Mouse (Mus musculus) heart, embryonic 16.5 days (tissue): ENCODE measurements around the gene Rsph4a. TPM values are rescaled to one million over a fixed set of nuclear protein-coding genes. Genes with fewer than 3 reads are reported as not detected.
A peak's percentile ranks its signal among the peaks of the same experiment; 100 is the strongest.

Source experiments
- ATAC-seq: fragments of 200-750 bp; cut with Nextera tagmentation; replicated peaks from 2 replicates; pipeline ENCODE4 v1.8.0; 2017; ENCODE audit warnings: moderate number of reproducible peaks; ENCODE audit not compliant: insufficient read depth, low FRiP score; ENCODE audit errors: extremely low read depth
- H3K27ac ChIP-seq: fragments of 300-500 bp; sonication (generic); 2 replicates; pipeline ENCODE4 v1.5.1; 2014; ENCODE audit warnings: mild to moderate bottlenecking, low read length, control low read depth, moderate library complexity
- H3K27me3 ChIP-seq: fragments of 300-500 bp; sonication (generic); 2 replicates; pipeline ENCODE4 v1.6.1; 2014; ENCODE audit warnings: low read length, mixed read lengths; ENCODE audit not compliant: control insufficient read depth, insufficient read depth
- H3K36me3 ChIP-seq: fragments of 300-500 bp; sonication (generic); 2 replicates; pipeline ENCODE4 v1.6.1; 2014; ENCODE audit not compliant: control insufficient read depth, insufficient read depth
- H3K4me1 ChIP-seq: fragments of 300-500 bp; sonication (generic); 2 replicates; pipeline ENCODE4 v1.6.1; 2014; ENCODE audit warnings: low read length, mixed read lengths; ENCODE audit not compliant: control insufficient read depth, insufficient read depth
- H3K4me2 ChIP-seq: fragments of 300-500 bp; sonication (generic); 2 replicates; pipeline ENCODE4 v1.6.1; 2014; ENCODE audit warnings: low read depth, mild to moderate bottlenecking, control low read depth, low read length
- H3K4me3 ChIP-seq: fragments of 300-500 bp; sonication (generic); 2 replicates; pipeline ENCODE4 v1.5.1; 2014; ENCODE audit warnings: mild to moderate bottlenecking, control low read depth, low read length
- H3K9ac ChIP-seq: fragments of 300-500 bp; sonication (generic); 2 replicates; pipeline ENCODE4 v1.6.1; 2014; ENCODE audit warnings: low read length, control low read depth
- H3K9me3 ChIP-seq: fragments of 300-500 bp; sonication (generic); replicated peaks from 2 replicates; pipeline ENCODE4 v1.6.1; 2016; ENCODE audit warnings: low read length; ENCODE audit not compliant: control insufficient read depth
- WGBS: fragments of 180-500 bp; shearing (Covaris S2); extraction: QIAGEN DNeasy Blood & Tissue Kit; methylation state at CpG from one replicate; pipeline ENCODE4 v1.1.7; 2014; 5-methylcytosine and 5-hydroxymethylcytosine counted together
- polyA plus RNA-seq: library from polyadenylated mRNA; unstranded; fragments of >200 nt; fragmentation: Nextera tagmentation; extraction: Ambion mirVana; gene quantifications from 2 replicates; pipeline ENCODE4 v1.2.1, GENCODE M21; 2015

Rsph4a gene
- polyA plus RNA-seq, 1 experiment from 2014 or later, result 0.20 TPM

- no peak overlapping the region for H3K4me3 ChIP-seq
- H3K4me1 ChIP-seq, result peaks cover 8% of the 10 kb centered on the region
- H3K9ac ChIP-seq, result no peak overlapping the region
- H3K9me3 ChIP-seq, result no peaks in the 10 kb centered on the region
- no peak for ATAC-seq
- WGBS, result 90% methylated on average over 3 of the region's 3 CpGs
- no peaks in the 10 kb centered on the region for H3K27me3 ChIP-seq
- H3K27ac ChIP-seq, result no peak overlapping the region
- H3K36me3 ChIP-seq, result peaks cover 29% of the 10 kb centered on the region
- H3K4me2 ChIP-seq, result no peak overlapping the region
Measured at GRCm38 (mm10) chr10:33945390-33945789, 40.5 kb downstream of the Rsph4a start.

- ATAC-seq, result no peak
- Histone ChIP-seq H3K4me2 (no peak overlapping the region), H3K27ac (no peak overlapping the region), H3K9me3 (no peaks in the 10 kb centered on the region), H3K9ac (no peak overlapping the region), H3K4me3 (no peak overlapping the region), H3K4me1 (peaks cover 8% of the 10 kb centered on the region), H3K36me3 (peaks cover 29% of the 10 kb centered on the region), H3K27me3 (no peaks in the 10 kb centered on the region)
- 71% methylated on average over 2 of the region's 2 CpGs for WGBS
Measured at GRCm38 (mm10) chr10:33946336-33946735, 41.4 kb downstream of the Rsph4a start.

- peak within 1 kb of the TSS; percentile 91 for H3K27ac ChIP-seq
- peaks cover 16% of the 10 kb centered on the region for H3K36me3 ChIP-seq
- peak within 1 kb of the TSS; percentile 98 for H3K9ac ChIP-seq
- peaks cover 8% of the 10 kb centered on the region for H3K4me1 ChIP-seq
- WGBS, result 3% methylated on average over 42 of the region's 42 CpGs
- H3K4me3 ChIP-seq, result peak within 1 kb of the TSS; percentile 96
- no peaks in the 10 kb centered on the region for H3K9me3 ChIP-seq
- ATAC-seq, result peak; percentile 96
- no peaks in the 10 kb centered on the region for H3K27me3 ChIP-seq
- H3K4me2 ChIP-seq, result peak within 1 kb of the TSS; percentile 71
Measured at GRCm38 (mm10) chr10:33950803-33951583, 46.1 kb downstream of the Rsph4a start, which contains the start of gene Zup1. Gene Zup1, minus strand, starts transcription at chr10:33951269.

GRCm38 (mm10) chr10:33952509-33952908 lies 47.6 kb downstream of the Rsph4a start:
- Histone ChIP-seq H3K36me3 (peaks cover 12% of the 10 kb centered on the region), H3K9ac (no peak overlapping the region), H3K4me3 (no peak overlapping the region), H3K4me1 (peaks cover 8% of the 10 kb centered on the region), H3K4me2 (no peak overlapping the region), H3K27ac (no peak overlapping the region), H3K27me3 (no peaks in the 10 kb centered on the region), H3K9me3 (no peaks in the 10 kb centered on the region)
- 64% methylated on average over 3 of the region's 3 CpGs for WGBS
- no peak for ATAC-seq

Other genes starting within 250 kb of the Rsph4a start
- not detected in 2 replicates for gene Sult3a2, start 118.4 kb upstream of the Rsph4a start, polyA plus RNA-seq
- gene Sult3a1, start 47.4 kb upstream of the Rsph4a start, polyA plus RNA-seq, result not detected in 2 replicates
- gene Zup1, start 46.2 kb downstream of the Rsph4a start, polyA plus RNA-seq, result 13.1 and 14.1 TPM in 2 replicates
- gene Rwdd1, start 114.5 kb downstream of the Rsph4a start, polyA plus RNA-seq, result 89.5 and 94.5 TPM in 2 replicates
- not detected in 2 replicates for gene Trappc3l, start 132.5 kb downstream of the Rsph4a start, polyA plus RNA-seq
- gene Calhm4, start 139.2 kb downstream of the Rsph4a start, polyA plus RNA-seq, result not detected in 2 replicates
- 1.8 TPM in 2 replicates for gene Calhm5, start 191.4 kb downstream of the Rsph4a start, polyA plus RNA-seq
- gene Calhm6, start 222.9 kb downstream of the Rsph4a start, polyA plus RNA-seq, result 0.59 and 1.8 TPM in 2 replicates